Mouse (Mus musculus) T-helper 17 cell (primary cell): ENCODE measurements around the gene Asz1.

Experiments used
- in situ Hi-C, 2 experiments: fragments of 300-600 bp; cut with MboI, MseI; formaldehyde crosslinking; loops; 1 replicate in 1 of 2; 2 replicates in 1 of 2; pipeline ENCODE4 v1.15.1; 2025; ENCODE audit warnings: high pct_unique_total_duplicates in 2 of 2

Gene Asz1

DNA sequence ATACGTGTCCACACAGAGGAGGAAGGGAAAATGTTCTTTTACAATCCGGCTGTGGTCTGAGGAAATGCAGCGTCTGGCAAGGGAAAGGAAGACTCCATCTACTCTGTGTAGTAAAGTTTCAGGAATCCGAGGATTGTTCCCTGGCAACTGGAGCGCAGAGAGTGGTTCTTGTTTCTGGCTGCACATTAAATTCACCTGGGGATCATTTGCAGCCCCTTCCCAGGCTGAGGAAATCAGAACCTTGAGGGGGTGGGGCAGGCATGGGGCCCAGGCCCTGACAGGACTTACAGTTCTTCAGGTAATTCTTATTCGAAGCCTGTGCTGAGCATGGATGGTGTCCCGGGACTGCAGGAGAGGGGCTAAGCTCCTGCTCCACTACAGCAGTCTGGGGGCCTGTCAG lies 95.5 kb downstream of the Asz1 start:
- in situ Hi-C loops, result no loop called here

DNA sequence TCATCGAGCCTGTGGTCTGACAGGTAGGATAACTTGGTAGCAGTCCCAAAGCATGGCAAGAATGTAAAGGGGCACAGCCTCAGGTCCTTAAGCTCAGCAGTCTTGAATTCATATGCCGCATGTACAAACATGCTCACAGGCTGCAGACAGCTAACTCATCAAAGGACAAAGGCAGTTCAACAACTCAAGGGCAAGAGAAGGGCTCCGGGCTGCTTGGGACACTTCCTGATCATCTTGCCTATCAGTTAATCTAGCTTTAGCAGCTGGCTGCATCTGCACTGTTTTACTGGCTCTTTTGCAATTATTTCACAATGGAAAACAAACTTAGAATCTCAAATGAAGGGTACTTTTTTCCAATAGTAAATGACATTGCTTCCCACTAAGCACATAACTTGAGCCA lies 101.5 kb downstream of the Asz1 start:
- in situ Hi-C loops, result no loop called here

DNA sequence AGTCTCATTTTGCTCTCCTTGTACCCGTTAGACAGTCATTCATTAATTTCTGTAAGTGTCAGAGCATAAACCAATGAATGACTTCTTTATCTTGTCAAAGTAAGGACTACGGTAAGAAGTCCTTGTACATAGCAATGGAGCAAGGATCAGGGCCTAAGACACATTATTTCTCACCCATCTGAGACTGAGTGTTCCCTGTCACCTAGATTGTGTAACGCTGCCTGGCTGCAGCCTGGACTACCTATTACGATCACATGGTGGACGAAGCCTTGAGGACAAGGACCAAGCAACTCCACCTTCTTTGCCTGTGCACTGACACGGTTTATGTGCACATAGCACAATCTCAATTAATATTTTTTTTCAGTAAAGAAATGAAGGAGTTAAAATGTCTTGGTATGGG lies 106.8 kb downstream of the Asz1 start:
- in situ Hi-C loops, result no loop called here
